Mouse (Mus musculus): Measurements from ENCODE around the gene Sacs. TPM values are rescaled to one million over a fixed set of nuclear protein-coding genes. Genes with fewer than 3 reads are reported as not detected.

The Sacs gene
- polyA plus RNA-seq, 1 experiment: 2.7 TPM

GRCm38 (mm10) chr14:61161367-61162334, 23.4 kb downstream of the Sacs start:
- TF ChIP-seq CEBPB (IDR thresholded peaks at IDR 0.05; ENCODE audit: low read depth) (no peak), MAX (IDR thresholded peaks at IDR 0.05) (no peak), FOSL1 (IDR thresholded peaks at IDR 0.05; ENCODE audit: insufficient read depth, low read length, poor library complexity, severe bottlenecking) (peak; percentile 17)
- Histone ChIP-seq H3ac (ENCODE audit: control insufficient read depth, insufficient read length, low read depth) (peak overlapping the region; percentile 10), H3K27me3 (ENCODE audit: control insufficient read depth, insufficient read depth, insufficient read length) (no peaks in the 10 kb centered on the region), H3K79me3 (ENCODE audit: low read depth) (no peaks in the 10 kb centered on the region), H3K79me2 (ENCODE audit: control insufficient read depth, insufficient read depth) (no peaks in the 10 kb centered on the region), H3K4me3 (ENCODE audit: insufficient read depth, poor library complexity, severe bottlenecking) (no peak overlapping the region), H3K36me3 (ENCODE audit: control insufficient read depth, insufficient read depth) (no peaks in the 10 kb centered on the region)

GRCm38 (mm10) chr14:61164461-61164860, 26.2 kb downstream of the Sacs start:
- no peak for TF ChIP-seq USF1 (IDR thresholded peaks at IDR 0.05; ENCODE audit: low read depth)
- no peak for TF ChIP-seq FOSL1 (IDR thresholded peaks at IDR 0.05; ENCODE audit: insufficient read depth, low read length, poor library complexity, severe bottlenecking)
- TF ChIP-seq CTCF (IDR thresholded peaks at IDR 0.05; ENCODE audit: control insufficient read depth, insufficient read depth, insufficient read length): no peak
- TF ChIP-seq MYOD1 (IDR thresholded peaks at IDR 0.05; ENCODE audit: control insufficient read depth, insufficient read length, low read depth): no peak
- no peak for TF ChIP-seq MAX (IDR thresholded peaks at IDR 0.05)
- no peak for TF ChIP-seq MYOG (IDR thresholded peaks at IDR 0.05; ENCODE audit: control insufficient read depth, extremely low read depth, insufficient read length)
- no peak for TF ChIP-seq CEBPB (IDR thresholded peaks at IDR 0.05; ENCODE audit: low read depth)
- Histone ChIP-seq H3K4me3 (ENCODE audit: insufficient read depth, poor library complexity, severe bottlenecking) (no peak overlapping the region), H3K79me2 (ENCODE audit: control insufficient read depth, insufficient read depth) (no peaks in the 10 kb centered on the region), H3K36me3 (ENCODE audit: control insufficient read depth, insufficient read depth) (no peaks in the 10 kb centered on the region), H3ac (ENCODE audit: control insufficient read depth, insufficient read length, low read depth) (no peak overlapping the region), H3K27me3 (ENCODE audit: control insufficient read depth, insufficient read depth, insufficient read length) (no peaks in the 10 kb centered on the region), H3K79me3 (ENCODE audit: low read depth) (no peaks in the 10 kb centered on the region)

GRCm38 (mm10) chr14:61165929-61166328, 27.7 kb downstream of the Sacs start:
- no peaks in the 10 kb centered on the region for H3K79me2 ChIP-seq (ENCODE audit: control insufficient read depth, insufficient read depth)
- no peak overlapping the region for H3ac ChIP-seq (ENCODE audit: control insufficient read depth, insufficient read length, low read depth)
- no peaks in the 10 kb centered on the region for H3K27me3 ChIP-seq (ENCODE audit: control insufficient read depth, insufficient read depth, insufficient read length)
- no peaks in the 10 kb centered on the region for H3K36me3 ChIP-seq (ENCODE audit: control insufficient read depth, insufficient read depth)
- TF ChIP-seq CTCF (IDR thresholded peaks at IDR 0.05; ENCODE audit: control insufficient read depth, insufficient read depth, insufficient read length) (no peak), CEBPB (IDR thresholded peaks at IDR 0.05; ENCODE audit: low read depth) (no peak), FOSL1 (IDR thresholded peaks at IDR 0.05; ENCODE audit: insufficient read depth, low read length, poor library complexity, severe bottlenecking) (no peak), MAX (IDR thresholded peaks at IDR 0.05) (no peak), MYOG (IDR thresholded peaks at IDR 0.05; ENCODE audit: control insufficient read depth, extremely low read depth, insufficient read length) (no peak), USF1 (IDR thresholded peaks at IDR 0.05; ENCODE audit: low read depth) (no peak), MYOD1 (IDR thresholded peaks at IDR 0.05; ENCODE audit: control insufficient read depth, insufficient read length, low read depth) (no peak)
- no peak overlapping the region for H3K4me3 ChIP-seq (ENCODE audit: insufficient read depth, poor library complexity, severe bottlenecking)
- H3K79me3 ChIP-seq (ENCODE audit: low read depth): no peaks in the 10 kb centered on the region

- Histone ChIP-seq H3K79me2 (ENCODE audit: control insufficient read depth, insufficient read depth) (peaks cover 31% of the 10 kb centered on the region), H3K79me3 (ENCODE audit: low read depth) (peaks cover 23% of the 10 kb centered on the region), H3ac (ENCODE audit: control insufficient read depth, insufficient read length, low read depth) (no peak overlapping the region), H3K27me3 (ENCODE audit: control insufficient read depth, insufficient read depth, insufficient read length) (no peaks in the 10 kb centered on the region), H3K36me3 (ENCODE audit: control insufficient read depth, insufficient read depth) (peaks cover under 1% of the 10 kb centered on the region), H3K4me3 (ENCODE audit: insufficient read depth, poor library complexity, severe bottlenecking) (no peak overlapping the region)
- TF ChIP-seq FOSL1 (IDR thresholded peaks at IDR 0.05; ENCODE audit: insufficient read depth, low read length, poor library complexity, severe bottlenecking) (no peak), CEBPB (IDR thresholded peaks at IDR 0.05; ENCODE audit: low read depth) (peak; percentile 89), MYOG (IDR thresholded peaks at IDR 0.05; ENCODE audit: control insufficient read depth, extremely low read depth, insufficient read length) (no peak), CTCF (IDR thresholded peaks at IDR 0.05; ENCODE audit: control insufficient read depth, insufficient read depth, insufficient read length) (no peak), MAX (IDR thresholded peaks at IDR 0.05) (peak; percentile 48), USF1 (IDR thresholded peaks at IDR 0.05; ENCODE audit: low read depth) (no peak), MYOD1 (IDR thresholded peaks at IDR 0.05; ENCODE audit: control insufficient read depth, insufficient read length, low read depth) (no peak)
These were observed 33.2 kb downstream of the Sacs start for GRCm38 (mm10) chr14:61171261-61171970.

GRCm38 (mm10) chr14:61172548-61173158, 34.4 kb downstream of the Sacs start:
- Histone ChIP-seq H3ac (ENCODE audit: control insufficient read depth, insufficient read length, low read depth) (peak overlapping the region; percentile 86), H3K79me3 (ENCODE audit: low read depth) (peaks cover 34% of the 10 kb centered on the region), H3K36me3 (ENCODE audit: control insufficient read depth, insufficient read depth) (peaks cover 6% of the 10 kb centered on the region), H3K27me3 (ENCODE audit: control insufficient read depth, insufficient read depth, insufficient read length) (no peaks in the 10 kb centered on the region), H3K4me3 (ENCODE audit: insufficient read depth, poor library complexity, severe bottlenecking) (peak overlapping the region; percentile 60), H3K79me2 (ENCODE audit: control insufficient read depth, insufficient read depth) (peaks cover 43% of the 10 kb centered on the region)
- peak; percentile 65 for TF ChIP-seq MAX (IDR thresholded peaks at IDR 0.05)
- no peak for TF ChIP-seq CEBPB (IDR thresholded peaks at IDR 0.05; ENCODE audit: low read depth)

Data from C2C12 (cell line).